Mouse (Mus musculus): ENCODE measurements around the gene Ube2v1.

DNA sequence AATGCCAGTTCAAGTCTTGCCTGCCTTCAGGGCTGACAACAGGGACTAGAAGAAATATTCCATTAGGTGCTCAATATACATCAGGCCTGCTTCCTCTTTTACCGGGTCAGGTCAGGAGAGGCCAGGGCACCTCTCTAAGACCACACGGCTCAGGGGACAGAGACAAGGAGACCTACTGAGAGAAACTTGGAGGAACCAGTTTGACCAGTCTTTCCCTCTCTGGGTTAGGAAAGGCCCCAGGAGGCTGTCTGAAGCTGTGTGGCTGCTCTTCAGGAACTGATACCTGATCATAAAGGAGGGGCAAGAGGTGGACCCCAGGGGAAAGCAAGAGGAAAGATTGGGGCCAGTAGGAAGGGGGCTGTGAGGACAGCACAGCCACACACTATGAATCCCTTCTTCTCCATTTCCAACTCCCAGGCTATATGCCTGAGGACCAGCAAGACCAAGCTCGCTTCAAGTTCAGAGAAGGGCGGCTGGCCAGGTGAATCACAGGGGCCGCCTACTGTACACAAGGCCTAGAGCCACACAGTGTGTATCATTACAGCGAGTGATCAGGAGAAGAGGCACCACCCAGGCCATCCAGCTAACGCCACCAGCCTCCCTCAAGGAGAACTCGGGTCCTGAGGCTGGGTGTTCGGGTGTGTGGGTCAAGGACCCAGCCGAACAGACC, 27.4 kb upstream of the Ube2v1 start:
- TF ChIP-seq GATA1 (IDR thresholded peaks at IDR 0.05; ENCODE audit: borderline replicate concordance, low read length), result no peak
- TF ChIP-seq FLI1 (IDR thresholded peaks at IDR 0.05; ENCODE audit: low read length), result no peak

Measured in megakaryocyte, embryonic 14.5 days (primary cell).